Mouse (Mus musculus) lung, postnatal 0 days (tissue): Measurements from ENCODE around the gene Plaa. TPM values are rescaled to one million over a fixed set of nuclear protein-coding genes. Genes with fewer than 3 reads are reported as not detected.
"Not testable (repeated sequence)": the region's sequence is repeated elsewhere in the genome, so short reads cannot be mapped to it uniquely, and the experiment has no call there.

Experiments
- ATAC-seq: fragments of 200-750 bp; cut with Nextera tagmentation; 2 replicates; pipeline ENCODE4 v1.8.0; 2017; ENCODE audit warnings: moderate library complexity
- DNase-seq: peaks from one replicate; pipeline ENCODE4 v3.0.0-alpha.2; 2016; ENCODE audit warnings: low spot score
- H3K27ac ChIP-seq: fragments of 300-500 bp; sonication (generic); 2 replicates; pipeline ENCODE4 v1.5.1; 2014; ENCODE audit warnings: antibody characterized with exemption, mild to moderate bottlenecking, low read length, mixed read lengths
- H3K27me3 ChIP-seq: fragments of 300-500 bp; sonication (generic); replicated peaks from 2 replicates; pipeline ENCODE4 v1.6.1; 2014; ENCODE audit warnings: low read length, mixed read lengths; ENCODE audit not compliant: insufficient read depth
- H3K36me3 ChIP-seq: fragments of 300-500 bp; sonication (generic); 2 replicates; pipeline ENCODE4 v1.6.1; 2014; ENCODE audit warnings: low read length, mixed read lengths; ENCODE audit not compliant: insufficient read depth
- H3K4me1 ChIP-seq: fragments of 300-500 bp; sonication (generic); 2 replicates; pipeline ENCODE4 v1.6.1; 2014; ENCODE audit warnings: antibody characterized with exemption, low read depth, low read length, mixed read lengths; ENCODE audit not compliant: insufficient read depth
- H3K4me2 ChIP-seq: fragments of 300-500 bp; sonication (generic); replicated peaks from 2 replicates; pipeline ENCODE4 v1.6.1; 2014; ENCODE audit warnings: low read depth, mild to moderate bottlenecking, low read length, moderate library complexity, mixed read lengths
- H3K4me3 ChIP-seq: fragments of 300-500 bp; sonication (generic); 2 replicates; pipeline ENCODE4 v1.5.1; 2014; ENCODE audit warnings: low read depth, low read length
- H3K9ac ChIP-seq: fragments of 300-500 bp; sonication (generic); replicated peaks from 2 replicates; pipeline ENCODE4 v1.6.1; 2014; ENCODE audit warnings: low read depth, mild to moderate bottlenecking
- H3K9me3 ChIP-seq: fragments of 300-500 bp; sonication (generic); 2 replicates; pipeline ENCODE4 v1.6.1; 2016; ENCODE audit warnings: low read length, mixed read lengths
- CTCF ChIP-seq: IDR thresholded peaks from 2 replicates; pipeline ENCODE4 v1.5.1; 2016; ENCODE audit warnings: antibody characterized with exemption, mild to moderate bottlenecking
- EP300 ChIP-seq: IDR thresholded peaks from 2 replicates; pipeline ENCODE4 v1.6.1; 2016; ENCODE audit warnings: antibody characterized with exemption, mild to moderate bottlenecking, control low read depth
- WGBS: fragments of 180-500 bp; shearing (Covaris S2); extraction: QIAGEN DNeasy Blood & Tissue Kit; methylation state at CpG from one replicate; pipeline ENCODE4 v1.1.7; 2014; 5-methylcytosine and 5-hydroxymethylcytosine counted together
- polyA plus RNA-seq: library from polyadenylated mRNA; unstranded; fragments of >200 nt; fragmentation: Nextera tagmentation; extraction: Ambion mirVana; gene quantifications from 2 replicates; pipeline ENCODE4 v1.2.1, GENCODE M21; 2015

Plaa gene
- 36.5 and 37.9 TPM in 2 replicates for polyA plus RNA-seq

GRCm38 (mm10) chr4:94603031-94603629, at the start of gene Plaa:
TSS of gene Plaa (minus strand) at chr4:94603244.
- peak; percentile 1; the same call in 1 of the 2 replicates for TF ChIP-seq CTCF
- peak; percentile 41; the same call in 1 of the 2 replicates for TF ChIP-seq EP300
- Histone ChIP-seq H3K4me1 (peaks cover 7% of the 10 kb centered on the region; the same call in 1 of the 2 replicates), H3K9ac (peak within 1 kb of the TSS; percentile 83), H3K36me3 (no peaks in the 10 kb centered on the region), H3K27me3 (no peaks in the 10 kb centered on the region), H3K4me3 (peak within 1 kb of the TSS; percentile 73), H3K27ac (peak within 1 kb of the TSS; percentile 79), H3K9me3 (no peaks in the 10 kb centered on the region), H3K4me2 (peak within 1 kb of the TSS; percentile 81)
- peak; percentile 96 for DNase-seq
- ATAC-seq = peak; percentile 99
- under 1% methylated on average over 57 of the region's 61 CpGs for WGBS

- not testable (repeated sequence) for ATAC-seq, H3K9me3 ChIP-seq, H3K27ac ChIP-seq, H3K36me3 ChIP-seq, H3K27me3 ChIP-seq, H3K9ac ChIP-seq, DNase-seq, H3K4me2 ChIP-seq, H3K4me3 ChIP-seq, H3K4me1 ChIP-seq
- WGBS = 91% methylated on average over 5 of the region's 5 CpGs
Measured at GRCm38 (mm10) chr4:94650426-94651175, 47.6 kb upstream of the Plaa start.

DNA sequence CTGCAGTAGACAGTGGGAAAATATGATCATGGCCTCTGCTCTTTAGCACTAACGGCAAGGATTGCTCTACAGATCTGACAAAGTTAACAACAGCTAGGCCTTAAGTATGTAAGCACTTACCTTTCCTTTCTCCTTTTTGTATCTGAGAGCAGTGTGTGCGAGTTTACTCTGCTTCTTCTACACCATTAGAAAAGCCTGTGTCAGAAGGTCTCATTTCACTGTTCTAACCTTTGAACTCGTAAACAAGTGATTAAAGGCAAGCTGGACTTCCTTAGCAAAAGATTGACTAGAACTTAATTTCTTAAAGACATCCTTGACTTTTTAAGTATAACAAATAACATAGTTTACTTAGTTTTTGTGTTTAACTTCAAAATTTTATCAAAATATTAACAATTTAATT, 46.9 kb upstream of the Plaa start, which contains the start of gene Lrrc19:
Gene Lrrc19, minus strand, starts transcription at position 225 of the 400 bp plus-strand sequence.
- H3K36me3 ChIP-seq = no peaks in the 10 kb centered on the region; the same call in 1 of the 2 replicates
- no peak for TF ChIP-seq CTCF
- no peak for TF ChIP-seq EP300
- 83% methylated on average over 3 of the region's 3 CpGs for WGBS
- no peak within 1 kb of the TSS for H3K27ac ChIP-seq
- H3K4me2 ChIP-seq = no peak within 1 kb of the TSS
- H3K9ac ChIP-seq = no peak within 1 kb of the TSS
- H3K27me3 ChIP-seq = no peaks in the 10 kb centered on the region
- H3K4me1 ChIP-seq = no peaks in the 10 kb centered on the region
- H3K9me3 ChIP-seq = no peaks in the 10 kb centered on the region
- no peak for ATAC-seq
- DNase-seq = no peak
- H3K4me3 ChIP-seq = no peak within 1 kb of the TSS

DNA sequence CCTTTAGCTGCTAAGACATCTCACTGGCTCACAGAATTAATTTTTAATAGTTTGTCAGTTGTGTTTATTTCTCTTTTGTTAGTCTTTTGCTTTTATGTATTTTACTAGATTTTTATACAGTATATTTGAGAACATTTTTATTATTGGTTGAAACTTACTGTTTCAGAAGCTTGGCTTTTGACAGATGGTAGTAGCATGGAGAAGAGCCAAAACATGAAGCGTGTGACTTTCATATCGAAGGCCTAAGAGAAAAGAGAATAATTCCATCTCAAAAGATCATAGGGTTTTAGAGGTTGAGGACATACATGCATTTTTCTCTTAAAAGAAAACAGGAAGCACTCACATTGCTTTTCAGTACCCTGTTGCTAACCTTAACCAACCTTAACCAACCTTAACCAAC, 40.1 kb upstream of the Plaa start:
- Histone ChIP-seq H3K9me3 (no peaks in the 10 kb centered on the region), H3K27me3 (no peaks in the 10 kb centered on the region), H3K36me3 (no peaks in the 10 kb centered on the region), H3K4me1 (no peaks in the 10 kb centered on the region), H3K27ac (no peak overlapping the region), H3K4me3 (no peak overlapping the region), H3K4me2 (no peak overlapping the region), H3K9ac (no peak overlapping the region)
- WGBS = 87% methylated on average over 2 of the region's 2 CpGs
- ATAC-seq (no peak), DNase-seq (no peak)
- no peak for TF ChIP-seq EP300
- no peak for TF ChIP-seq CTCF

- Histone ChIP-seq H3K4me3 (no peak overlapping the region), H3K9me3 (no peaks in the 10 kb centered on the region), H3K27me3 (no peaks in the 10 kb centered on the region), H3K4me1 (peaks cover under 1% of the 10 kb centered on the region; the same call in 1 of the 2 replicates), H3K36me3 (0 out of 2 replicates have a peak, but pooled peaks cover 5% of the 10 kb centered on the region), H3K4me2 (no peak overlapping the region), H3K9ac (no peak overlapping the region), H3K27ac (no peak overlapping the region)
- DNase-seq (no peak), ATAC-seq (no peak)
- WGBS = 70% methylated on average over 2 of the region's 2 CpGs
- TF ChIP-seq EP300 = no peak
- TF ChIP-seq CTCF = no peak
Measured at GRCm38 (mm10) chr4:94620077-94620476, 17.0 kb upstream of the Plaa start.

DNA sequence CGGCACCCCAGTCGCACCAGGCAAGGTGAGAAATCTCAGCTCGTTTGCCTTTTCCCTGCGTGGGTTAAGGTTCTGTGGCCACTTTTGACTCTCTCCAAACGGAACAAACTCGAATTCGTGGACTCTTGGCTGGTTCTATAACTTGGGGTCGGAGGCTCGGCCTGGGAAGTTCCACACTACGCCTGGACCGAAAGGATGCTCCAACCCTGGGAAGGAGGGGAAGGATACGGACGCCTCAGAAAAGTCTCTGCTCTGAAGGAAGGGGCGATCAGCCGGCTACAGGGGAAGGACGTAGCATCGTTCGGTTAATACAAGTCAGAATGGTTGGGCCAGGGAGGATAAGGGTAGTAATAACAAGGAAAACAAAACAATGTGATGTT, 11.6 kb upstream of the Plaa start:
- H3K27me3 ChIP-seq = no peaks in the 10 kb centered on the region
- H3K9ac ChIP-seq = peak overlapping the region; percentile 68
- peak overlapping the region; percentile 70 for H3K27ac ChIP-seq
- TF ChIP-seq EP300 (no peak), CTCF (no peak)
- under 1% methylated on average over 18 of the region's 18 CpGs for WGBS
- H3K4me1 ChIP-seq = peaks cover 3% of the 10 kb centered on the region; the same call in 1 of the 2 replicates
- peak overlapping the region; percentile 72 for H3K4me2 ChIP-seq
- DNase-seq = no peak
- peak; percentile 60 for ATAC-seq
- peak overlapping the region; percentile 55 for H3K4me3 ChIP-seq
- H3K9me3 ChIP-seq = no peaks in the 10 kb centered on the region
- no peaks in the 10 kb centered on the region for H3K36me3 ChIP-seq
